Mouse (Mus musculus) gastrocnemius, postnatal 25 days (tissue): ENCODE data around the gene Galnt10. TPM values are rescaled to one million over a fixed set of nuclear protein-coding genes. Genes with fewer than 3 reads are reported as not detected.
"Not testable (repeated sequence)": the region's sequence is repeated elsewhere in the genome, so short reads cannot be mapped to it uniquely, and the experiment has no call there.

ENCODE experiments used
- DNase-seq: peaks from one replicate; pipeline ENCODE4 v3.0.0; 2022
- total RNA-seq, 2 experiments: library from RNA; stranded (reverse); gene quantifications; 1 replicate in 1 of 2; 2 replicates in 1 of 2; pipeline ENCODE4 v1.2.3; 2021

The Galnt10 gene
- total RNA-seq, 2 experiments from 2014 or later: 6.0 to 7.5 TPM

DNA sequence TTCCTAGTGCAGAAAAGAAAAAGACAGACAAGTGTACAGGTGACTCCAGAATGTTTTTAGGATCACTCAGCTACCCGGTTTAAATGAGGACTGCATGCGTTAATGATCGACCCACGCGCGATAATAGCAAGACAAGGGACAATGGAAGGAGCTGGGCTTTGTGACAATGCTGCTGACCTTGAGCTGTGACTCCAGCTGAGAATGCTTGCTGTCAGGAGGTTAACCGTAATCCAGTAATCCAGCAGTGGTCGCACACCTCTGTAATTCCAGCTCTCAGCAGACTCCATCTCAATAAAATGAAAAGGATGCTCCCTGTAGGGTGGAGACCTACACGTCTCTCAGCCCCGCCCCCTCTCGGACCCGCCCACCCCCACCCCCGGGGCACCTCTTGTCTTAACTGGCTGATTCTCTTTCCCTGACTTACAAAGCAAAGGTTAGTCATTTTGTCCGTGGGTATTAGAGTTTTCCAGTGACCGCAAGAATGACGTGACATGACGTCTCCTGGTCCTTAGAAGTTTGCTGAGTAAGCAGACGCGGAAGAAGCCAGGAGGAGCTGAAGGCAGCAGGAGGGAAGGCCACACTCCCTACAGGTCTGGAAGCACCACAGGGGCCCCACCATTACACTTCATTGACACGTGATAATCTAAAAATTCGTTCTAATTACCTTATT lies 145.8 kb downstream of the Galnt10 start:
- no peak for DNase-seq

DNA sequence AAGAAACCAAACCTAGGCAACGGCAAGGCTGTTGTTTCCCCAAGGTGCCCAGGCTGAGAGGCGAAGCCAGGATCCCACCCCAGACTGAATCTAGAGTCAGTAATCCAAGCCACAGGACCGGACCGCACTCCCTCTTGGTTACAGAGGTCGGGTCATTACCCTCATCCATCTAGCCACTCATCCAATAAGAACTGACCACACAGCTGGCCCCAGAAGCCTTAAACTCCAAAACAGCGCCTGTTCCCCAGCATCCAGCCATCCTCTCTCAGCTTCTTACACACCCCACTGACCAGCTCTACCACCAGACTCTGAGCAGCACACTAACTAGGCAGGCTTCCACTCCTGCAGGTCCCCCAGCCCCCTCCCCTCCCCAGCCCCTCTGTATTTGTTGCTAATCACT lies 149.8 kb downstream of the Galnt10 start:
- DNase-seq: no peak

DNA sequence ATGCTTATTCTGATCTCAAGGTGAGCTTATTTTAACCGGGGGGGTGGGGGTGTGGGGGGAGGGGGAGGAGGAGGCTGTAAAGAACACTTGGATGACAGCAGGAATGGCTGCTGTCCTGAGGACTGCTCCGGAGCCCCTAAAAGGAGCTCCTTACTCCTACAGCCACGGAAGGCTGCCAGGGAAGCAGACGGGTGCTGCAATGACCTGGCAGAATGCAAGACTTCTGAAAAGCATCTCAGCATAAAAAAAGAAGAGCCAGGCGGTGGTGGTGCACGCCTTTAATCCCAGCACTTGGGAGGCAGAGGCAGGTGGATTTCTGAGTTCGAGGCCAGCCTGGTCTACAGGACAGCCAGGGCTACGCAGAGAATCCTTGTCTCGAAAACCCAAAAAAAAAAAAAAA lies 152.6 kb downstream of the Galnt10 start:
- DNase-seq: no peak

DNA sequence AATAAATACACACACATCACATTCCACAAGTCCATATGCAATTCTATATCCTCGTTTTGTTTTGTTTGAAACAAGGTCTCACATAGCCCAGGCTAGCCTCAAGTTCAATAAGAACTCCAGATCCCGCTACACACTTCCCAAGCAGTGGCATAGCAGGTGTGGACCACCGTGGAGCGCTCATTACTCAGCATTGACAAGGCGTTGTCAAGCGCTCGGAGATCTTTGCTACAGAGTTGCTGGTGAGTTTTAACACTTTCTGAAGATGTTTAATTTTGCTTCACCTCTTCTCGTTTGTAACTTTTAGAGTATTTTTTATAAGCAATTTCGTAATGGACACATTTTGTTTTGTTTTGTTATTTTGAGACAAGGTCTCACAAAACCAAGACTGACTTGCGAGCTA lies 154.2 kb downstream of the Galnt10 start:
- DNase-seq: no peak

DNA sequence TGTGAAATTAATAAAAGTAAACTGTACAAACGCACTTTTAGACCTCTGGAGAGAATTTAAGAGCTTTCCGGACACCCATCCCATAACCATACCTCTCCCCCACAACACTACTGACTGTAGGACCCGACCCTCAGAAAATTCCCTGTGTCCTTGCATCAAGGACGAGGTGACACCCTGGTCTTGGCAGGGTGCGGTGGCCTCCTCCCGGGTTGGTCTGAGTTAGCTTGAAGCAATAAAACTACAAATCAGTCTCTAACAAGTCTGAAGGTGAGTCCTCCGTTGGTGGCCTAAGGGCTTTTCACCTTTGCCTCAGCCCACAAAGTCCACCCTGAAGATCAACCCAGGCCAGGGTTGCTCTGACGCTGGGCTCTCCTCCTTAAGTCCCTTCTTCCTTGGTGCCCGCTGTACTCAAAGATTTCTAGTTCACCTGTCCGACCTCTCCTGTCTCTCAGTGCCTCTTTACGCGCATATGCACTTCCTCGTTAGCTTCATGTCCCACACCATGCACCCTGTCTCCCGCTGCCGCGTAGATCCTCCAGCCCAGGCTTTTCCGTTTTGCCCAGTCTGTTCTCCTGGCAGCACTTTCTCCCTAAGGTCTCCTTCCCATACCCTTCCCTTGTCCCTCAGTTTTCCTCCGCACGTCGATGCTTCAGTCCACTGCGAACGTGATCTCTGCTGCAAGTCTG lies 155.2 kb downstream of the Galnt10 start:
- DNase-seq: no peak

DNA sequence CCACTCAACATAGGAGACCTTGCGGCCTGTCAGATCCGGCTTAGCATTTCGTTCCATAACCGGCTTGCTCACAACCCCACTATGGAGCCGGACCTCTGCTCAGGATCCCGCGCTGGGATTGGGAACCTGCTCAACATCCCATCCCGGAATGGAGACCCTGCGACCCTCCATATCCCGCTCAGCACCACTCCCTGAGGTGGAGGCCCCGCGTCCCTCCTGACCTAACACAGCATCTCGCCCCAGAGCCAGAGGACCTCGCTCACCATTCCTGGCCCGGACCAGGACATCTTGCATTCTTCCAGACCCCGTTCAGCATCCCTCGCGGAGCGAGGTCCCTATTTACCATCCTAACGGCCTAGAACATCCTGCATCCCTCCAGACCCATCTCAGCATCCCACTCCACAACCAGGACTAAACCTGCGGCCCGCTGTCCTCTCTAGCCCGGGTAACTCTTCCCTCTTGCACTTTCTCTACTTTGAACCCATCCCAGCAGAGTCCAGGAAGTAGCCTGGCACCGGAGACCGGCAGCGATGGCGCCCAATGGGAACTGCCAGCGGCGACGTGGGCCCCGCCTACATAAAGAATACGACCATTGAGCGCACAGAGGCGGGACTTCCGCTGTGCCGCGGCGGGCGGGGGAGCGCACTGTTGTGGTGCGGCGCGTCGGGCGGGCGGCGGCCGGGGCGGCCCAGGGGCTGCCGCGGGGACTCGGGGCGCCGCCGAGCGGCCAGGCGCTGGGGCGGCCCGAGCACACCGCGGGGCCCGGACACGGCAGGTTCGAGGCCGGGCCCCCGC lies 155.9 kb downstream of the Galnt10 start, which contains the start of gene Sap30l:
TSS of gene Sap30l (plus strand) at position 667 of the 795 bp plus-strand sequence.
- peak; percentile 97 for DNase-seq

DNA sequence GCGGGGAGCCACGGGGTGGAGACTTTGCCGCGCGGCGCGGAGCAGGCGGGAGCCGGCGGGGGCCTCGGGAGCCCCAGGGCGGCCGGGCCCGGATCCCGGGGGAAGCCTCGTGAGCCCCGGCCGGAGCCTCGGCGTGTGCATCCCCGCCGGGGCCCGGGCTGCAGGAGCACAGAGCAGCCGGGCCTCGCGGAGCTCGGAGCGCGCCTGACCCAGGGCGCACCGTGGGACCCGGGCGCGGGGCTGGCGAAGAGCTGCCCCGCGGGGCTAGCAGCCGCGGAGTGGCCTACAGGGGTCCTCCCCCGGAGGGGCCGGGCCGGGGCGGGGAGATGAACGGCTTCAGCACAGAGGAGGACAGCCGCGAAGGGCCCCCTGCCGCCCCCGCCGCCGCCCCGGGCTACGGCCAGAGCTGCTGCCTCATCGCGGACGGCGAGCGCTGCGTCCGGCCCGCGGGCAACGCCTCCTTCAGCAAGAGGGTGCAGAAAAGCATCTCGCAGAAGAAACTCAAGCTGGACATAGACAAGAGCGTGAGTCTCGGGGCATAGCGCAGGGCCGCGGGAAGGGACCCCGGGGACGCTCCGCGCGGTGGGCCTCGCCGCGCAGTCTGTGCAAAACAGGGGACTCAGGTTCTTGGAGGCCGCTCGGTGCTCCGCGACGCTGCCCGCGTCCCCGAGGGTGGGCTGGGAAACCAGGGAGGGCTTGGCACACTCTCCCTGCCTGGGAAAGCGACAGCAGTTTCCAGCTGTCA lies 156.7 kb downstream of the Galnt10 start:
- peak; percentile 72 for DNase-seq

DNA sequence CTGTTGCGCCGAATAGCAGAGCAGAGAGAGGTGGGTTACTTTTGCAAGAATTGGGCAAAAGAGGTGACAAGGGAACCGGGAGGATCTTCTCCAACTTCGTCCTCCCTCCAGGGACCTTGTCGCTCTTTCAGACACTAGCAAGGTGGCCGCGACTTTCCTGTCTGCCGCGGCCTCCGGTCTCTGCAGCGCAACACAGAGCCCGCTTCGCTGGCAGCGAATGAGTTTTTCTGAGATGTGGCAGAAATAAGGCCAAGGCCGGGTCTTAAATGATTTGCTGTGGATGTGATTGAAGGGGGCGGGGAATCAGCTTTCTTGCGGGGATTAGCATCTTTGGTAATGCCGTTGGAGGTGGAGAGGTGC lies 157.2 kb downstream of the Galnt10 start:
- no peak for DNase-seq

DNA sequence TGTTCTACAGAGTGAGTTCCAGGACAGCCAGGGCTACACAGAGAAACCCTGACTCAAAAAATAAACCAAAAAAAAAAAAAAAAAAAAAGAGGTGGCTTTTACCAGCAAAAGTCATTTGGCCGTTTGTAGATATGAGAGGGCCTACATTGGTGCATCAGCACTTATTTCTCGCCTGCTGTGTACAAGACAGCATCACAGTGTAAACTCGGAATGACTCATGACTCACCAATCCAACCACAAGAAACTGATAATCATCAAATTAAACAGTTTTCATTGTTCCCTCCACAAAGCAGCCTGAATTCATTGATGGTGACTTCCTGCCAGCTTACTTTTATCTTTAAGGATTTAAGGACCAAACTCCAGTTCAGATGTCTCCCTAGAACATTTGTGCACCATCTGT lies 159.8 kb downstream of the Galnt10 start:
- no peak for DNase-seq

DNA sequence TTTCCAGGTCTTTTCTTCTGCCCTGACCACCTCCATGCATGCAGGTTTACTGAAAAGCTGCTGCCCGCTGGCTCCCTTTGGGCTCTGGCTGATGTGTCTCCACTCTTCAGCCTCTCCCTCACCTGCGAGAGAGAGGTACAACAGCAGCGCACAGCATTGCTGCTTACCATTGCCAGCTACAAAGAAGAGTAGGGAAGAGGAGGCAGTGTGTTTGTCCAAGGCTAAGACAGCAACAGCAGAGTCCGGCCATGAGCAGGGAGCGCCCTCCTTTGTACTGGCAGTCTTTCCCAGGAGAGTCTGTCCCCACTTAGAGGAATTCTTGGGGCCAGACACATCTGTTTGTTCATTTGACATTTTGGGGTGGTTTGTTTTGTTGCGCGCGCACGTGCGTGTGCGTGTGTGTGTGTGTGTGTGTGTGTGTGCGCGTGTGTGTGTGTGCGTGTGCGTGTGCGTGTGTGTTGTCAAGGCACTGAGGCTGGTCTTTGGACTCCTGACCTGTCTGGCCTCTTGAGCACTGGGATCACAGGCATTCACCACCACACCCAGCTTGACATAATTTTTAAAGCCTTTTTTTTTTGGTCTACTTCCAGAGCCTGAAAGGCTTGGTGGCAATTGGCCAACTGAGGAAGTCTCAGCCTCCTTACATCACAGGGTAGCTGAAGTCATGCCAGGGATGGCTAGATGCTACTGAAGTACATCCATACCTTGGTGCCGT lies 163.9 kb downstream of the Galnt10 start:
- DNase-seq: no peak

DNA sequence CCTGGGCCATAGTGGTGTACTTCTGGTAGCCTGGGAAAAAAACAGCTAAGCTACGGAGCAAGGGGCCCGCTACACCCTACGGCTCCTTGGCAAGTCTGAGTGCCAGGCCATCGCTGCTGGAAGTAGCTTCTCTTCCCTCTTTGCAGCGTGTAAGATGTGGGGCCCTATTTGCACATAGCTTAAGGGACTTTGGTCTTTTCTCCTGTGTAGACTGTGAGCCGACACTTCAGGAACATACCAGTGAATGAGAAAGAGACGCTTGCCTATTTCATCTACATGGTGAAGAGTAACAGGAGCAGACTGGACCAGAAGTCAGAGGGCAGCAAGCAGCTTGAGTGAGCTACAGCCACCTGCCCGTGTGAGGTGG lies 164.5 kb downstream of the Galnt10 start:
- DNase-seq: no peak

DNA sequence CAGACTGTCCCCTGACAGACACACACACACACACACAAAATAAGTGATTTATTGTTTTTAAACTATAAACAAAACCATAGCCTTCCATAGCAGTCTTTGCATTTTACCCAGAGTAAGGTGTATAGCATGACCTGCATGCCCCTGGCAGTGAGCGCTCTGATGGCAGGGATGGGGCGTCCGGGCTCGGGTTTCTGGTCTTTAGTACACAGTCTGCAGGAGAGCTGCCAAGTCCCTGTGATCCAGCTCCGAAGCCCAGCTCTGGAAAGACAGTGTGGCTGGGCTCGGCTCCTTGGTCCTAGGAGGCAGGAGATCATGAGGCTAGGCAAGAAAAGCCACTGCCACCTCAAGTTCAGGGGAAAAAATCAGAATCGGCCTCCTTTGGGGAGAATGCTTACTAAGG lies 165.8 kb downstream of the Galnt10 start:
- DNase-seq: peak; percentile 67

DNA sequence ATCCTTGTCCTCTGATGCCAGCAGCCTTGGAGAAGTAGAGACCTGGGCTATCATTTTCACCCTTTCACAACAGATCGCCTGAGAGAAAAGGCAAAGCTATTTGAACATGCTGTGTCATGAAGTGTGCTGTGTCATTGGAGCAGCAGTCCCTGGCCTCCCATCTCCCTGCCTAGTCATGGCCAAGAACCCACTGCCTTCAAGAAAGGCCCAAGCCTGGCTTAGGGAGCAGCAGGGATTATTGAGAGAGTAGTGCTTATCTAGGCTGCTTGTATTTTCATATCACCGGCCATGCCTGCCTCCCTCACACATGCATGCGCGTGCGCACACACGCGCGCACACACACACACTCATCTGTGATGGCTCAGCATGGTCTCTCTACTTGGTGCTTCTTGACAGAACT lies 167.0 kb downstream of the Galnt10 start:
- DNase-seq: no peak

DNA sequence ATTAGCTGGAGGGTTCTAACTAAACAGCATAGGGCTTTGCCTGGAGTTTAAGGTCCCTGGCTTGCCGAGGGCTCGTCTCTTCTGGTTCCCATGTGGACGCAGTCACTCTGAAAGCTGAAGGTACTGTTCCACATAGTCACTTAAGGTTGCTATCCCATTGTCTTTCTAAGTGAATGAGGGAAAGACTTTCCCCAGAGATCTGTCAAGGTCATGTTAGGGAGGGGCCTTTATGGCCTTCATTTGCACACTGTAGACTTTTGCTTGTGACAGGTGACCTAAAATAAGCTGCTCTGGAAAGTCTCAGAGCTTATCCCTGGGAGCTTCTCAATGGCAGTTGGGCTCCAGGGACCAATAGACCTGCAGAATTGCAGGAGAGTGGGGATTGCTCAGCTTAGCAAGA lies 168.4 kb downstream of the Galnt10 start:
- DNase-seq: no peak

DNA sequence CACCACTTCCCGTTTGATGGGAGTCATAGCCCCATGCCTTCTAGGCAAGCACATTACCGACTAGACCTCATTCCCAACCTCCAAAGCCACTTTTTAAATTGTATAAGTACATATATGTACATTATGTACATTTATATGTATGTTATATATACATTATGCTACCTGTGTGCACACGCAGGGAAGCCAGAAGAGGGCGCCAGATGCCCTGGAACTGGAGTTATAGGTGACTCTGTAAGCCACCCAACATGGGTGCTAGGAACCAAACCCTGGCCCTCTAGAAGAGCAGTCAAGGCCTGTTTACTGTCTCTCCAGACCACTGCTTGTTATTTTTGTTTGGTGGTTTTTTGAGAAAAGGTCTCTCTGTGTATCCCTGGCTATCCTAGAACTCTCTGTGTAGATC lies 172.9 kb downstream of the Galnt10 start:
- DNase-seq: no peak

DNA sequence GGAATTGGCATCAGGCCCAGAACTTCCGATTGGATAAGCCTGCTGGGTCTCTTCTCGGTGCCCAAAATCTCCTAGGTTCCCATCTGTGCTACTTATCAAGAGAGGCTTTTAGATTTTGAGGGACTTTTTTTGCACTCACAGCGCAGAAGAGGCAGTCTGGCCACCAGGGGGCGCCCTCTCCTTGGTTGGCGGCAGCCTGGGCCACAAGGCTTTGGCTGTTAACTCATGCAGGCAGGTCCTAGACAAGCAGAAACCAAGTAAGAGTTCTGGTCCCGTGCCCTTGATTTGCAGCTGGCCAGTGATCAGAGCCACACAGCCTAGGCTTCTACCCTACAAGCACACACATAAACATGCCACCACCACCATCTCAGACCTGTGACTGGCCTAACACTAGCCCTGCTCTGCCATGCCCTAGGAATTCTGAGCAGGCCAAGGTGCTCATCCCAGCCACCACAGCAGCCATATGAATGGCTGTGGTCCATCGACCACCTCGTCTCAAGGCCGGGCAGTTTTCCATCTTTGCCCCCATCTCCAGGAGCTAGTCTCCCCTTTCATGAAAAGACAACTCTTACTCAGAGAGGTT lies 174.8 kb downstream of the Galnt10 start:
- DNase-seq: peak; percentile 66

DNA sequence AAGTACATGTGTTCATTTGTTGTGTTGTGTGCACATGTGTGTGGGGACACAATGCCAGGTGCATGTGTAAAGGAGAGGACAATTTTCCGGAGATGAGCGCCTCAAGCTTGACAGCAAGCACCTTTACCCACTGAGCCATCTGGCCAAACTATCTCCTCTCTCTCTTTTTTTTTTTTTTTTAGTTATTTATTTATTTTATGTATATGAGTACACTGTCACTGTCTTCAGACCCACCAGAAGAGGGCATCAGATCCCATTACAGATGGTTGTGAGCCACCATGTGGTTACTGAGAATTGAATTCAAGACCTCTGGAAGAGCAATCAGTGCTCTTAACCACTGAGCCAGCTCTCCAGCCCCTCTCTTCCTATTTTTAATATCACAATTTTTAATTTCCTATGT lies 177.9 kb downstream of the Galnt10 start:
- not testable (repeated sequence) for DNase-seq

DNA sequence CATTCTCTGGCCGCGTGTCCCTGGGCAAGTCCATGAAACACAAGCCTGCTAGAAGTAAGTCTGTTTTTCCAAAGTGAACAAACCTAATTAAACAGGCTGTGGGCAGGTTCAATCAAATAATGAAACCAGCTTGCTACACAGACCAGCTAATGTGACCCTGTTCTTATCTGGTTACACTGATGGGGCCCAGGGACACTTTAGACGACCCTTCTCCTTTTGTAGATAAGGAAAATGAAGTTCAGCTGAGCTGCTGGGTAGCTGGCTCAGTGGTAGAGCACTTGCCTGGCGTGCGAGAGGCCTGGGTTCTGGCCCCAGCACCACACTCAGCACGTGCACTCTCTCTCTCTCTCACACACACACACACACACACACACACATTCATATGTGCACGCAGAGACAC lies 178.5 kb downstream of the Galnt10 start:
- no peak for DNase-seq

DNA sequence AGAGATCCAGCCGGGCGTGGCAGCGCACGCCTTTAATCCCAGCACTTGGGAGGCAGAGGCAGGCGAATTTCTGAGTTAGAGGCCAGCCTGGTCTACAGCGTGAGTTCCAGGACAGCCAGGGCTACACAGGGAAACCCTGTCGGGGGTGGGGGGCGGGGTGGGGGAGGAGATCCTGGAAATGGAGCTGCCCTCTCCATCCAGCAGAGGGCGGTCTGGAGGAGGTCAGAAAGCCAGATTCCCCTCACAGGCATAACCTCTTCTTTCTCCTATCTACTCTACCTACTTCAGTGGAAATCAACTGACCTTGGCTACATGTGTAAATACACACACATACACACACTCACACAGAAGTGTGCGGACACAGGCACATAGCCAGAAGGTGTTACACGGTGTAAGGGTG lies 180.0 kb downstream of the Galnt10 start:
- not testable (repeated sequence) for DNase-seq

DNA sequence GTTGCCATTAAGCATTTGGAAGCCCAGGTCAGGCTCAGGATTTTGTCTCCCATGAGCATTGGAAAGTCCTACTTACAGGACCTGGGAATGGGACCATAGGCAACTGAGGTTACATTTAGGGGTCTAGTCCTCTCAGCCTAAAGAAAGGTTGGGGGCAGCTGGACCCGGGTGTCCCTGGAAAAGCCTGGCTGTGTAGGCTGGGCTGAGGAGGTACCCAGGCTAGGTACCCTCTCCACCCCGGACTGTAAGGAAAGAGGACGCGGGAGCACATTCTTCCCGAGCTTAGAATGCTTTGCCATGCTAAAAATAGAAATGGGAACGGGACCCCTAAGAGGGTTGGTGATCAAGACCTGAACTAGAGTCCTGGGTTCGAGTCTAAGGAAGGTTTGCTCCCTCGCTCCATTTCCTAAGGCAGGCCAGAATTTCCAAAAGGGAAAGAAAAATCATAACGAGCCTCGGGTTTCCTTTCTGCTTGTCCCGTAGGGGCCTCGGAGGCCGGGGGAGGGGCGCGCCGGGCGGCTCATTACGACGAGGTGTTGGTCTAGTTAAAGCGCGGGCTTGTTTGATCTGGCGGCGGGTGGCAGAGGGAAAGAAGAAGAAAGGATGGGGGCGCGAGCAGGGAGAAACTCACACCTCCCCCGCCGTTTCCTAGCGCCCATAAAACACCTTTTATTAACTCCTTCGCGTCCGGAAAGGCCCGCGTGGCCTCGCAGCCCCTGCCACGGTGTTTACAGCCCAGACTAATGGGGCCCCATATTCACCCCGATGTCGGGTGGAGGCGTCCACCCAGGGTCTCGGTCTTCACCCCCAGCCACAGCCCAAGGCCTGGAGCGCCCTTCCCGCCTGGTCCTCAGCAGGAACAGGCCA lies 182.0 kb downstream of the Galnt10 start:
- no peak for DNase-seq
